Mouse (Mus musculus) limb, embryonic 14.5 days (tissue): ENCODE data around the gene Hist2h3c1. TPM values are rescaled to one million over a fixed set of nuclear protein-coding genes. Genes with fewer than 3 reads are reported as not detected.

Experiments
- ATAC-seq: fragments of 200-750 bp; cut with Nextera tagmentation; 2 replicates; pipeline ENCODE4 v1.8.0; 2017; ENCODE audit warnings: low read depth, moderate number of reproducible peaks, moderate TSS enrichment; ENCODE audit not compliant: low FRiP score
- DNase-seq: peaks from one replicate; pipeline ENCODE4 v3.0.0-alpha.2; 2015; ENCODE audit warnings: low spot score
- H3K27ac ChIP-seq: fragments of 300-500 bp; sonication (generic); replicated peaks from 2 replicates; pipeline ENCODE4 v1.5.1; 2014; ENCODE audit warnings: low read depth, mild to moderate bottlenecking, low read length, moderate library complexity, mixed read lengths
- H3K27me3 ChIP-seq: fragments of 300-500 bp; sonication (generic); 2 replicates; pipeline ENCODE4 v1.6.1; 2014; ENCODE audit warnings: low read length, mixed read lengths; ENCODE audit not compliant: control insufficient read depth, insufficient read depth
- H3K36me3 ChIP-seq: fragments of 300-500 bp; sonication (generic); 2 replicates; pipeline ENCODE4 v1.6.1; 2014; ENCODE audit warnings: mild to moderate bottlenecking, low read length, moderate library complexity, mixed read lengths; ENCODE audit not compliant: control insufficient read depth, insufficient read depth
- H3K4me1 ChIP-seq: fragments of 300-500 bp; sonication (generic); 2 replicates; pipeline ENCODE4 v1.6.1; 2014; ENCODE audit warnings: antibody characterized with exemption, low read length, mixed read lengths; ENCODE audit not compliant: control insufficient read depth, insufficient read depth
- H3K4me2 ChIP-seq: fragments of 300-500 bp; sonication (generic); replicated peaks from 2 replicates; pipeline ENCODE4 v1.6.1; 2014; ENCODE audit warnings: low read depth, mild to moderate bottlenecking, low read length, moderate library complexity; ENCODE audit not compliant: severe bottlenecking
- H3K4me3 ChIP-seq: fragments of 300-500 bp; sonication (generic); replicated peaks from 2 replicates; pipeline ENCODE4 v1.5.1; 2014; ENCODE audit warnings: low read length
- H3K9ac ChIP-seq: fragments of 300-500 bp; sonication (generic); 2 replicates; pipeline ENCODE4 v1.6.1; 2014; ENCODE audit warnings: mild to moderate bottlenecking, low read depth, low read length, moderate library complexity; ENCODE audit not compliant: severe bottlenecking
- H3K9me3 ChIP-seq: fragments of 300-500 bp; sonication (generic); 2 replicates; pipeline ENCODE4 v1.6.1; 2016; ENCODE audit warnings: low read length; ENCODE audit not compliant: control insufficient read depth
- POLR2A ChIP-seq: fragments of 200-500 bp; IDR thresholded peaks from 2 replicates; pipeline ENCODE4 v1.8.0; 2012; ENCODE audit warnings: inconsistent platforms, mild to moderate bottlenecking, moderate library complexity, borderline replicate concordance; ENCODE audit not compliant: insufficient read depth, insufficient read length; ENCODE audit errors: extremely low read depth
- WGBS: fragments of 180-500 bp; shearing (Covaris S2); extraction: QIAGEN DNeasy Blood & Tissue Kit; methylation state at CpG from one replicate; pipeline ENCODE4 v1.1.7; 2014; 5-methylcytosine and 5-hydroxymethylcytosine counted together
- microRNA-seq: library from miRNA; unstranded; fragments of <30 nt; microRNA quantifications from one replicate; pipeline ENCODE4, GENCODE M21; 2016
- polyA plus RNA-seq, 2 experiments: library from polyadenylated mRNA; depleted of rRNA in 1 of 2; stranded (reverse) in 1 of 2; unstranded in 1 of 2; fragments of >200 nt; fragmentation: Nextera tagmentation in 1 of 2; extraction: Ambion mirVana in 1 of 2; gene quantifications; 2 replicates each; pipeline versions ENCODE4 v1.2.1 to v1.2.3; 2012 to 2014

The Hist2h3c1 gene
- polyA plus RNA-seq, 2 experiments = 0.66 TPM; not detected in 1

DNA sequence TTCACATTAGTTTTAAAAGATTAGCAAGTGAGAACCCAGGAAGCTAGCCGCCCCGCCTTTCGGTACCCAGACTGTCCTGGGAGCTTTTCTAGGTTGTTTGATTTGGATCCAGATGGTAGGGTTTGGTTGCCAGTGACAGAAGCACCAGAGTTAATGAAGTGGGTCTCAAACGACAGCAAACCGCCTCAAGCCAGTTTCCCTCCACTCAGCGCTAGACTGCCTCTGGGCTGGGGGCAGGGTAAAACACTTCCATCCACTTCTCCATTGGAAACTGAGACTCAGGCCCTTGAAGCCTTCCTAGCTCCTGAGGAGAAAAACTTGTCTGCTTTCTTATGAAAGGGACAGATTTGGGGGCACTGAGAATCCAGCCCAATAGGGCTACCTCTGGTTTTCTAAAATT lies 46.2 kb downstream of the Hist2h3c1 start:
- no peak for DNase-seq
- H3K9me3 ChIP-seq = no peaks in the 10 kb centered on the region
- H3K4me2 ChIP-seq = no peak overlapping the region
- no peak for ATAC-seq
- H3K36me3 ChIP-seq = no peaks in the 10 kb centered on the region
- no peaks in the 10 kb centered on the region for H3K4me1 ChIP-seq
- H3K27ac ChIP-seq = no peak overlapping the region
- TF ChIP-seq POLR2A = no peak
- no peak overlapping the region for H3K4me3 ChIP-seq
- no peaks in the 10 kb centered on the region for H3K27me3 ChIP-seq
- 40% methylated on average over 6 of the region's 6 CpGs for WGBS
- no peak overlapping the region for H3K9ac ChIP-seq

DNA sequence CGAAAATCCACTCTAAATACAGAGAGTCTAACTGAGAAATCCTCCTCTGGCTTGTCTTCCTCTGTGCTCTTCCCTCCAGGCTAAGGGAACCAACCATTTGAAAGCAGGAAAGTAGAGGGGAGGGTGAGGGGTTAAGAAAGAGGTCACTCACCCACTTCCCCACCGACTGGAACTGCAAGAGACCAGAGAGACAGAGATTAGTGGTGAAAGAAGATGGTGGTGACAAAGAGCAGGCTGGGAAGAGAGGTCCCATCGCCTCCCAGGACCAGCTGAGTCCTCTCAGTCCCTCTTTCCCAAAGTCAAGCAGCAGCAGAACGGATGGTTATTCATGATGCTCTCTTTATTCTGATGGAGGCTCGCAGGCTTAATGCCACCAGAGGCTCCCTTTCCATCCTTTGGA lies 46.9 kb downstream of the Hist2h3c1 start:
- TF ChIP-seq POLR2A = no peak
- H3K27me3 ChIP-seq = no peaks in the 10 kb centered on the region
- H3K27ac ChIP-seq = no peak overlapping the region
- H3K36me3 ChIP-seq = no peaks in the 10 kb centered on the region
- H3K4me2 ChIP-seq = no peak overlapping the region
- H3K9ac ChIP-seq = no peak overlapping the region
- ATAC-seq (no peak), DNase-seq (no peak)
- no peaks in the 10 kb centered on the region for H3K4me1 ChIP-seq
- H3K9me3 ChIP-seq = no peaks in the 10 kb centered on the region
- no peak overlapping the region for H3K4me3 ChIP-seq
- WGBS = 58% methylated on average over 5 of the region's 5 CpGs

DNA sequence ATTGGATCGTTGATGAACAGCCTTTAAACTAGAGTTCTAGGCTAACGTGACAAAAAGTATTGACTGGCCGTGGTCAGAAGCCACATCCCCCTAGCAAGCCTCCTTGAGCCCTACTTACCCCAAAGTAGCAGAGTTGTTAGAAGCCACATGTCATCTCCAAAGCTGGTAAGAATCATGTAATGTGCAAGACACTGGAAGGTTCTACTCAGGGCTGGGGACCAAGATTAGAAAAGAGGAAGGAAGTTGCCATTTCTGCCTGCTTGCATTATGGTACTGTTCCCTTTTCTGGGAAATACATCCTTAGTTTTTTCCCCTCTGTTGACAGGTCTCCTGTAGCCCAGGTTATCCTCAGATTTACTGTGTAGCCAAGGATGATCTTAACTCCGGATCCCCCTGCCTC lies 47.3 kb downstream of the Hist2h3c1 start, which contains the start of gene Fcgr1:
Gene Fcgr1, minus strand, starts transcription at position 183 of the 400 bp plus-strand sequence.
- Histone ChIP-seq H3K27ac (no peak within 1 kb of the TSS), H3K27me3 (no peaks in the 10 kb centered on the region), H3K4me1 (no peaks in the 10 kb centered on the region), H3K4me2 (no peak within 1 kb of the TSS), H3K36me3 (no peaks in the 10 kb centered on the region), H3K4me3 (no peak within 1 kb of the TSS), H3K9me3 (no peaks in the 10 kb centered on the region), H3K9ac (no peak within 1 kb of the TSS)
- ATAC-seq (no peak), DNase-seq (no peak)
- no peak for TF ChIP-seq POLR2A
- 81% methylated on average over 4 of the region's 4 CpGs for WGBS

Small RNAs within 50 kb of the gene (microRNA-seq; reads per million reads assigned to microRNA genes)
- gene Gm44492 (not detected), gene Gm47311 (not detected), gene Gm47313 (not detected)

Other genes with a start within 250 kb of the Hist2h3c1 start
- 13.8 and 16.5 TPM in 2 replicates for gene Vps45, start 188.2 kb upstream of the Hist2h3c1 start, polyA plus RNA-seq (2012; rRNA removed)
- gene Vps45, start 188.2 kb upstream of the Hist2h3c1 start, polyA plus RNA-seq (2014; fragmentation: Nextera tagmentation; extraction: Ambion mirVana) = 26.9 and 27.0 TPM in 2 replicates
- gene Otud7b, start 142.2 kb upstream of the Hist2h3c1 start, polyA plus RNA-seq (2012; rRNA removed) = 14.0 and 14.3 TPM in 2 replicates
- 20.9 and 24.7 TPM in 2 replicates for gene Otud7b, start 142.2 kb upstream of the Hist2h3c1 start, polyA plus RNA-seq (2014; fragmentation: Nextera tagmentation; extraction: Ambion mirVana)
- gene Mtmr11, start 84.7 kb upstream of the Hist2h3c1 start, polyA plus RNA-seq (2012; rRNA removed) = 42.9 and 44.9 TPM in 2 replicates
- gene Mtmr11, start 84.7 kb upstream of the Hist2h3c1 start, polyA plus RNA-seq (2014; fragmentation: Nextera tagmentation; extraction: Ambion mirVana) = 27.5 and 34.1 TPM in 2 replicates
- gene Sf3b4, start 74.4 kb upstream of the Hist2h3c1 start, polyA plus RNA-seq (2012; rRNA removed) = 126 and 185 TPM in 2 replicates
- 173 and 179 TPM in 2 replicates for gene Sf3b4, start 74.4 kb upstream of the Hist2h3c1 start, polyA plus RNA-seq (2014; fragmentation: Nextera tagmentation; extraction: Ambion mirVana)
- 13.2 and 13.8 TPM in 2 replicates for gene Sv2a, start 65.5 kb upstream of the Hist2h3c1 start, polyA plus RNA-seq (2012; rRNA removed)
- 3.6 and 3.8 TPM in 2 replicates for gene Sv2a, start 65.5 kb upstream of the Hist2h3c1 start, polyA plus RNA-seq (2014; fragmentation: Nextera tagmentation; extraction: Ambion mirVana)
- 38.8 and 43.9 TPM in 2 replicates for gene Bola1, start 27.0 kb upstream of the Hist2h3c1 start, polyA plus RNA-seq (2012; rRNA removed)
- 47.7 and 60.2 TPM in 2 replicates for gene Bola1, start 27.0 kb upstream of the Hist2h3c1 start, polyA plus RNA-seq (2014; fragmentation: Nextera tagmentation; extraction: Ambion mirVana)
- 1.7 and 2.7 TPM in 2 replicates for gene Hist2h2ab, start 26.8 kb upstream of the Hist2h3c1 start, polyA plus RNA-seq (2012; rRNA removed)
- 0.99 and 1.3 TPM in 2 replicates for gene Hist2h2ab, start 26.8 kb upstream of the Hist2h3c1 start, polyA plus RNA-seq (2014; fragmentation: Nextera tagmentation; extraction: Ambion mirVana)
- 11.8 and 14.2 TPM in 2 replicates for gene Hist2h2ac, start 25.8 kb upstream of the Hist2h3c1 start, polyA plus RNA-seq (2012; rRNA removed)
- gene Hist2h2ac, start 25.8 kb upstream of the Hist2h3c1 start, polyA plus RNA-seq (2014; fragmentation: Nextera tagmentation; extraction: Ambion mirVana) = 7.0 and 8.9 TPM in 2 replicates
- gene Hist2h2be, start 25.6 kb upstream of the Hist2h3c1 start, polyA plus RNA-seq (2012; rRNA removed) = 8.5 TPM in 2 replicates
- 5.2 and 7.5 TPM in 2 replicates for gene Hist2h2be, start 25.6 kb upstream of the Hist2h3c1 start, polyA plus RNA-seq (2014; fragmentation: Nextera tagmentation; extraction: Ambion mirVana)
- 74.4 and 95.3 TPM in 2 replicates for gene Hist2h3c2, start 7.6 kb upstream of the Hist2h3c1 start, polyA plus RNA-seq (2012; rRNA removed)
- 8.0 and 9.3 TPM in 2 replicates for gene Hist2h3c2, start 7.6 kb upstream of the Hist2h3c1 start, polyA plus RNA-seq (2014; fragmentation: Nextera tagmentation; extraction: Ambion mirVana)
- gene Hist2h2aa2, start 6.4 kb upstream of the Hist2h3c1 start, polyA plus RNA-seq (2012; rRNA removed) = 9.7 and 28.1 TPM in 2 replicates
- 30.9 and 33.1 TPM in 2 replicates for gene Hist2h2aa2, start 6.4 kb upstream of the Hist2h3c1 start, polyA plus RNA-seq (2014; fragmentation: Nextera tagmentation; extraction: Ambion mirVana)
- gene Hist2h2aa1, start 1.2 kb upstream of the Hist2h3c1 start, polyA plus RNA-seq (2012; rRNA removed) = 44.2 and 73.5 TPM in 2 replicates
- 18.1 and 21.2 TPM in 2 replicates for gene Hist2h2aa1, start 1.2 kb upstream of the Hist2h3c1 start, polyA plus RNA-seq (2014; fragmentation: Nextera tagmentation; extraction: Ambion mirVana)
- gene Hist2h4, start 16.6 kb downstream of the Hist2h3c1 start, polyA plus RNA-seq (2012; rRNA removed) = 5.9 and 6.4 TPM in 2 replicates
- gene Hist2h4, start 16.6 kb downstream of the Hist2h3c1 start, polyA plus RNA-seq (2014; fragmentation: Nextera tagmentation; extraction: Ambion mirVana) = 8.5 and 11.1 TPM in 2 replicates
- gene Hist2h3b, start 22.0 kb downstream of the Hist2h3c1 start, polyA plus RNA-seq (2012; rRNA removed) = 85.3 and 112 TPM in 2 replicates
- 63.1 and 72.3 TPM in 2 replicates for gene Hist2h3b, start 22.0 kb downstream of the Hist2h3c1 start, polyA plus RNA-seq (2014; fragmentation: Nextera tagmentation; extraction: Ambion mirVana)
- 14.3 and 15.4 TPM in 2 replicates for gene Hist2h2bb, start 23.1 kb downstream of the Hist2h3c1 start, polyA plus RNA-seq (2012; rRNA removed)
- gene Hist2h2bb, start 23.1 kb downstream of the Hist2h3c1 start, polyA plus RNA-seq (2014; fragmentation: Nextera tagmentation; extraction: Ambion mirVana) = 15.5 and 16.1 TPM in 2 replicates
- 2.8 and 3.1 TPM in 2 replicates for gene Fcgr1, start 47.3 kb downstream of the Hist2h3c1 start, polyA plus RNA-seq (2012; rRNA removed)
- 3.3 and 3.9 TPM in 2 replicates for gene Fcgr1, start 47.3 kb downstream of the Hist2h3c1 start, polyA plus RNA-seq (2014; fragmentation: Nextera tagmentation; extraction: Ambion mirVana)
- gene BC107364, start 205.6 kb downstream of the Hist2h3c1 start, polyA plus RNA-seq (2012; rRNA removed) = 0.10 TPM in 1 of 2 replicates, not detected in the other
- gene BC107364, start 205.6 kb downstream of the Hist2h3c1 start, polyA plus RNA-seq (2014; fragmentation: Nextera tagmentation; extraction: Ambion mirVana) = 0.40 TPM in 1 of 2 replicates, not detected in the other